Mouse (Mus musculus) ES-E14 (cell line): ENCODE data around the gene Srbd1. TPM values are rescaled to one million over a fixed set of nuclear protein-coding genes. Genes with fewer than 3 reads are reported as not detected.

ENCODE experiments used
- DNase-seq: peaks from one replicate; pipeline ENCODE4 v3.0.0-alpha.2; 2013; ENCODE audit warnings: low read depth, low spot score
- H3K27ac ChIP-seq: 2 replicates; pipeline ENCODE4 v1.5.1; 2012; ENCODE audit warnings: low read depth, mild to moderate bottlenecking, low read length, moderate library complexity, mixed read lengths; ENCODE audit not compliant: poor library complexity, insufficient read depth, severe bottlenecking
- H3K36me3 ChIP-seq: 2 replicates; pipeline ENCODE4 v1.6.1; 2012; ENCODE audit warnings: mild to moderate bottlenecking, low read length, moderate library complexity, mixed read lengths; ENCODE audit not compliant: control insufficient read depth, poor library complexity, insufficient read depth, severe bottlenecking
- H3K4me1 ChIP-seq, 2 experiments: fragments of 150-350 bp in 1 of 2; sonication (generic) in 1 of 2; 2 replicates each; pipeline ENCODE4 v1.6.1; 2012; ENCODE audit warnings: low read length in 2 of 2, mild to moderate bottlenecking in 1 of 2, mixed read lengths in 1 of 2; ENCODE audit not compliant: control insufficient read depth in 2 of 2, insufficient read depth in 2 of 2, poor library complexity in 1 of 2
- H3K4me3 ChIP-seq, 2 experiments: fragments of 150-350 bp in 1 of 2; sonication (generic) in 1 of 2; 2 replicates each; pipeline ENCODE4 v1.5.1; 2012; ENCODE audit warnings: low read length in 2 of 2, low read depth in 1 of 2, mild to moderate bottlenecking in 1 of 2, mixed read lengths in 1 of 2; ENCODE audit not compliant: insufficient read depth in 1 of 2, poor library complexity in 1 of 2, severe bottlenecking in 1 of 2
- H3K9ac ChIP-seq: 2 replicates; pipeline ENCODE4 v1.6.1; 2012; ENCODE audit warnings: low read depth, mild to moderate bottlenecking, low read length, mixed read lengths; ENCODE audit not compliant: poor library complexity, insufficient read depth, severe bottlenecking
- H3K9me3 ChIP-seq: fragments of 150-350 bp; sonication (generic); 2 replicates; pipeline ENCODE4 v1.6.1; 2012; ENCODE audit warnings: low read depth, mild to moderate bottlenecking, low read length; ENCODE audit not compliant: control insufficient read depth, insufficient read depth
- CHD2 ChIP-seq: IDR thresholded peaks from 2 replicates; pipeline ENCODE4 v1.6.1; 2014; ENCODE audit warnings: mild to moderate bottlenecking, low read depth, low read length, inconsistent platforms
- HCFC1 ChIP-seq: IDR thresholded peaks from 2 replicates; pipeline ENCODE4 v1.6.1; 2012; ENCODE audit warnings: low read length, inconsistent platforms, borderline replicate concordance; ENCODE audit not compliant: insufficient read depth
- MAFK ChIP-seq: IDR thresholded peaks from 2 replicates; pipeline ENCODE4 v1.6.1; 2014; ENCODE audit warnings: mild to moderate bottlenecking, low read depth, low read length, inconsistent platforms; ENCODE audit not compliant: insufficient read depth
- ZC3H11A ChIP-seq: IDR thresholded peaks from 2 replicates; pipeline ENCODE4 v1.6.1; 2012; ENCODE audit warnings: low read depth, mild to moderate bottlenecking, inconsistent platforms, low read length, borderline replicate concordance
- ZNF384 ChIP-seq: IDR thresholded peaks from 2 replicates; pipeline ENCODE4 v1.6.1; 2012; ENCODE audit warnings: low read depth, low read length, inconsistent platforms
- in situ Hi-C, 2 experiments: fragments of 600-800 bp; cut with MboI; formaldehyde crosslinking; loops; one replicate each; pipeline ENCODE4 v1.15.1; 2025; ENCODE audit warnings: low sequenced_read_pairs in 2 of 2, inconsistent platforms in 1 of 2; ENCODE audit not compliant: unreplicated experiment in 2 of 2
- total RNA-seq: library from RNA; depleted of rRNA; stranded (reverse); fragments of 300-350 nt; gene quantifications from 2 replicates; pipeline ENCODE4 v1.2.3, GENCODE M21; 2012

Gene Srbd1
- total RNA-seq, 1 experiment: 39.1 TPM

DNA sequence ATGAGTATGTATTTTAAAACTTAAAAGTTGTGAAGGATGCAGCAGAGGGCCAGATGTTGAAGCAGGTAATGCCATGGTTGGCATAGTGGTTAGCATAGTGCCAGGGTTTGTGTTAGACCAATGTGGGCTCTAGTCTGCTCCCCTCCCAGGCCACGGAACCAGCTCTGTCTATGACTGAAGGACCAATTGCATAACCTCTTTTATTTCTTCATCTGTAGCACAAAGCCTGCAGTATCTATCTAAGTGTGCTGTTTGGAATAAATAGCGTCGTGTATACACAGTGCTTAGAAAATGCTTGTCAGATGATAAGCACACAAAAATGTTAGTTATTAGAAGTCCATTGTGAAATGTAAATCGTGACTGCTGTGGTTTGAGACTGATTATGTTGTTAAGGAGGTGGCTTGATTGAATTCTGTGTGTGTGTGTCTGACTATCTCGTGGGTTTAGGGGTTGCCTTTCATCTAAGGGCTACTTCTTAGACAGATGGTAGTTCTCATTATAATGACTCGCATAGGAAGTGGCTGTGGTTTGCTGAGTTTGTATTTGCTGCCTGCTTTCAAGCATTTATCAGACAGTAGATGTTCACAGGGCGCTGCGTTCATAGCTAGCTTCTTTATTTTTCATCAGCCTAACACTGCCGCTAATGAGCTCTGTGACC, 39.7 kb upstream of the Srbd1 start:
- Histone ChIP-seq H3K9ac (no peak overlapping the region), H3K9me3 (no peaks in the 10 kb centered on the region), H3K36me3 (no peaks in the 10 kb centered on the region), H3K4me1 (no peaks in the 10 kb centered on the region), H3K27ac (no peak overlapping the region), H3K4me3 (no peak overlapping the region)
- no peak for TF ChIP-seq MAFK
- no peak for TF ChIP-seq ZC3H11A
- TF ChIP-seq HCFC1: no peak
- TF ChIP-seq ZNF384: no peak
- no peak for TF ChIP-seq CHD2
- in situ Hi-C loops: no loop called here
- no peak for DNase-seq

DNA sequence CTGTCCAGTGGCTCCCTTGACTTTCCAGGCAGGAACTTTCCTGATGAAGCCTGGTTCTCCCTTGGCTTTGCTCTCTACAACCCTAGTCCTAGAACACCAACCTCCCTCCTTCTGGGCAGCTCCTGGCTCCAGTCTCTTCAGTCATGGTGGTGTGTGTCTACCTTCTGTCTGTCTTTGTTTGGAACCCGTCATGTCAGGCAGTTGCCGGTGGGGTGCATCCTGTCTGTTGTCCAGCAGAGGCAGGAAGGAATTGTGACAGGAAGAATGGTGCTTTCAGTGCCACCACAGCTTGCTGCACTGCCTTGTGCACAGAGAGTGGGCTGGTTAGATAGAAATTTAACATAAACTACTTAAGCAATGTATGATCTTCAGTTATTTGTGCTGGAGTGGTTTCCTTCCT, 38.8 kb upstream of the Srbd1 start:
- Histone ChIP-seq H3K9me3 (no peaks in the 10 kb centered on the region), H3K4me3 (no peak overlapping the region), H3K4me1 (no peaks in the 10 kb centered on the region), H3K27ac (no peak overlapping the region), H3K36me3 (no peaks in the 10 kb centered on the region), H3K9ac (no peak overlapping the region)
- no peak for TF ChIP-seq CHD2
- no peak for TF ChIP-seq HCFC1
- no peak for TF ChIP-seq ZC3H11A
- no peak for TF ChIP-seq MAFK
- TF ChIP-seq ZNF384: no peak
- in situ Hi-C loops: no loop called here
- no peak for DNase-seq

DNA sequence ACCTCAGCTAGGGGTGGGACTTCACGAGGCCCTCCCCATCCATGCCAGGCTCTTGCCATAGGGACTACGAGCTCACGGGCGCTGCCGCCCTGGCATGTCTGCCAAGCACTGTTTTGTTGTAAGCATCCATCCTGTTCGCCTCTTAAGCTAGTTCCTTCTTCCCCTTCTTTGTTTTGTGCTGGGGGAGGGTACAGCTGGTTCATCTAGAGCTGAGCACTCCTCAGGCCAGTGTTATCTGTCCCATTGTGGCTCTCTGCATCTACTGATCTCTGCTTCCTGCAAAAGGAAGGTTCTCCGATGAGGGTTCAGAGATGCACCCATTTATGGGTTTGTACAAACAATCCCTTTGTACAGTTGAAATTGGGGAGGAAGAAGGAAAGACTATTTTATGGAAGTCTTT, 31.7 kb upstream of the Srbd1 start:
- no peaks in the 10 kb centered on the region for H3K36me3 ChIP-seq
- no peaks in the 10 kb centered on the region for H3K9me3 ChIP-seq
- H3K4me1 ChIP-seq: peaks cover 0 to 2% of the 10 kb centered on the region in 2 experiments; a peak in 1 of 4 replicates
- TF ChIP-seq HCFC1 (no peak), CHD2 (no peak), ZNF384 (no peak), ZC3H11A (no peak), MAFK (no peak)
- in situ Hi-C loops: no loop called here
- no peak overlapping the region for H3K27ac ChIP-seq
- no peak for DNase-seq
- H3K9ac ChIP-seq: no peak overlapping the region
- no peak overlapping the region for H3K4me3 ChIP-seq

DNA sequence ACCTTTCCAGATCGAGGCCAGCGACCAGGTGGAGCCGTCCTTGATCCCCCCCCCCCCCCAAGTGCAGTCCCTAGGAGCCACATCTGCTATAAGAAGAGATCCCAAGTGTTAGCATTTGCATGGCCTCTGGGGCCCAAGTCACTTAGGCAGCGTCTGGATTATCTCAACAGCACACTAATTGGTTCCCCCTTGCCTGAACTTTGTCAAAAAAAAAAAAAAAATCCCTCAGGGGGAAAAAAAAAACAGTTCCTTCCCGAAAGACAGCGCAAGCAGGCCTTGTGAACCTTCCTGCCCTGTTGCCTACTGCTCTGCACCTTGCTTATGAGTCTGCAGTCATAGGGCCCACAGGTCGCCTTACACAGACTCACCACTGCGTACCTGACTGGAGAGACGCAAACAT, 30.5 kb upstream of the Srbd1 start:
- H3K4me3 ChIP-seq: no peak overlapping the region
- TF ChIP-seq HCFC1: no peak
- no peak for TF ChIP-seq CHD2
- TF ChIP-seq ZNF384: no peak
- H3K27ac ChIP-seq: no peak overlapping the region
- H3K9me3 ChIP-seq: no peaks in the 10 kb centered on the region
- DNase-seq: no peak
- H3K4me1 ChIP-seq: peaks cover 0 to 2% of the 10 kb centered on the region in 2 experiments; a peak in 1 of 4 replicates
- in situ Hi-C loops: no loop called here
- no peaks in the 10 kb centered on the region for H3K36me3 ChIP-seq
- H3K9ac ChIP-seq: no peak overlapping the region
